Mouse (Mus musculus): Measurements from ENCODE around the gene Esyt3. TPM values are rescaled to one million over a fixed set of nuclear protein-coding genes. Genes with fewer than 3 reads are reported as not detected.

Gene Esyt3
- polyA plus RNA-seq, 1 experiment from 2014 or later: 0.46 TPM

- H3K27ac ChIP-seq (replicated peaks): no peak overlapping the region
- H3K4me2 ChIP-seq (replicated peaks): no peak overlapping the region
- no peaks in the 10 kb centered on the region for H3K4me1 ChIP-seq
- H3K9ac ChIP-seq (replicated peaks): no peak overlapping the region
- 78% methylated on average over 8 of the region's 8 CpGs for WGBS
- H3K27me3 ChIP-seq: no peaks in the 10 kb centered on the region
- H3K36me3 ChIP-seq: no peaks in the 10 kb centered on the region
- no peaks in the 10 kb centered on the region for H3K9me3 ChIP-seq
- H3K4me3 ChIP-seq: no peak overlapping the region
- 0 out of 2 replicates have a peak, but pooled peaks have one; percentile 29 for ATAC-seq (replicated peaks)
Measured at GRCm38 (mm10) chr9:99319343-99319951, 38.9 kb downstream of the Esyt3 start.

GRCm38 (mm10) chr9:99306226-99306625 is 52.1 kb downstream of the Esyt3 start:
- Histone ChIP-seq H3K9me3 (no peaks in the 10 kb centered on the region), H3K27me3 (no peaks in the 10 kb centered on the region), H3K9ac (replicated peaks) (no peak overlapping the region), H3K4me1 (no peaks in the 10 kb centered on the region), H3K27ac (replicated peaks) (no peak overlapping the region), H3K4me3 (no peak overlapping the region), H3K36me3 (peaks cover 56% of the 10 kb centered on the region), H3K4me2 (replicated peaks) (no peak overlapping the region)
- 88% methylated on average over 6 of the region's 6 CpGs for WGBS
- ATAC-seq (replicated peaks): no peak

- no peaks in the 10 kb centered on the region for H3K9me3 ChIP-seq
- no peak overlapping the region for H3K9ac ChIP-seq (replicated peaks)
- H3K36me3 ChIP-seq: peaks cover 54% of the 10 kb centered on the region
- no peaks in the 10 kb centered on the region for H3K27me3 ChIP-seq
- H3K4me2 ChIP-seq (replicated peaks): no peak overlapping the region
- WGBS: 88% methylated on average over 5 of the region's 5 CpGs
- H3K4me1 ChIP-seq: no peaks in the 10 kb centered on the region
- ATAC-seq (replicated peaks): no peak
- H3K4me3 ChIP-seq: no peak overlapping the region
- H3K27ac ChIP-seq (replicated peaks): no peak overlapping the region
Measured at GRCm38 (mm10) chr9:99304296-99304695, 54.1 kb downstream of the Esyt3 start.

Other genes starting within 250 kb of the Esyt3 start
- 3.7 and 3.8 TPM in 2 replicates for gene Pik3cb, start 217.9 kb downstream of the Esyt3 start, polyA plus RNA-seq (2015; fragmentation: Nextera tagmentation; extraction: Ambion mirVana)
- gene Faiml, start 121.3 kb downstream of the Esyt3 start, polyA plus RNA-seq (2015; fragmentation: Nextera tagmentation; extraction: Ambion mirVana): not detected in 2 replicates
- 77.7 and 78.8 TPM in 2 replicates for gene Cep70, start 115.2 kb downstream of the Esyt3 start, polyA plus RNA-seq (2015; fragmentation: Nextera tagmentation; extraction: Ambion mirVana)
- 58.8 and 59.5 TPM in 2 replicates for gene Mras, start 78.8 kb upstream of the Esyt3 start, polyA plus RNA-seq (2015; fragmentation: Nextera tagmentation; extraction: Ambion mirVana)
- 1.0 and 1.6 TPM in 2 replicates for gene Nme9, start 92.9 kb upstream of the Esyt3 start, polyA plus RNA-seq (2015; fragmentation: Nextera tagmentation; extraction: Ambion mirVana)
- 59.9 and 60.2 TPM in 2 replicates for gene Armc8, start 210.3 kb upstream of the Esyt3 start, polyA plus RNA-seq (2015; fragmentation: Nextera tagmentation; extraction: Ambion mirVana)
- 28.9 and 31.6 TPM in 2 replicates for gene Dbr1, start 217.2 kb upstream of the Esyt3 start, polyA plus RNA-seq (2015; fragmentation: Nextera tagmentation; extraction: Ambion mirVana)

Measured in forebrain, embryonic 15.5 days (tissue).